Mouse (Mus musculus): Measurements from ENCODE around the gene Rabl6. TPM values are rescaled to one million over a fixed set of nuclear protein-coding genes. Genes with fewer than 3 reads are reported as not detected.

Gene Rabl6
- polyA plus RNA-seq, 1 experiment from 2014 or later, result 13.5 TPM

DNA sequence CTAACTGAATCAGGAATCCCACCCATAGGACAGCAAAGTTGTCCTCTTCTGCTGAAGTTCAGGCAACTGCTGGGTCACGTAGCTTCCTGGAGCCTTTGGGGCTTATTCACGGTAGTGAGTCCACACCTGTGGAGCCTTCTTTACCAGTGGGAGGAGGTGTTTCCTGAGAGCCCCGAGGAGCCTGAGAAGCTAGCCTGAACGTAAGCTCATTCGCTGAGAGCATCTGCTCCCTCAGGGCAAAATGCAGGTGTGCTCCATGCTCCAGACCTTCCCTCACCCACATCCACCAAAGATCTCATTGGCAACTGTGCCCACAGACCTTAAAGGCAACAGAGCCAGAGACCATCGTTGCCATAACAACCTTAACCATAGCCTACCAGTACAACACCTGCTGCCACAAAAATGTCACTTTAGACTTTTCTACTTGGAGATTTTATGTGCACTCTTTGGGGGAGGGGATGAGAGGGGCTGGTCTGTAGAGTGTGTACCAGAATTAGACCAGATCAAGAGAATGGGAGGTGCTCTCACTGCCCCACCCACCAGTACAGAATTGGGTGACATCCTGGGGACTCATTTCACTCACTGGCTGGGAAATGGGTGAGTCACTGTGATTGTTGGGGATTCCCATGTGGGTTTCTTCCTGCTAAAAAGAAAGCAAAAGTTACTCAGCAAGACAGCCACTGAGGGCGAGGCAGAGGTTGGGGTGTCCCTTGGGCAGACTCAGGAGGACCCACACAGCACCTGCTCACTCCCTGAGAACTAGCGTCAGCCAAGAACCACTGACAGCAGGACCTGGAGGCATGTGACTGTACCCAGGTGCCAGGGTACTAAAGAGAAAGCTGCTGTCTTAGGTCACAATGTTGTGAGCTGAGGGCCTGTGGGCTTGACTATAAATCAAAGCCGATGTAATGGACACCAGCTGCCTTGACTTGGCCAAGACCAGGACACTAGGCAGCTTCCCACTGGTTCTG, 59.0 kb downstream of the Rabl6 start:
- Histone ChIP-seq H3K36me3 (replicated peaks; ENCODE audit: insufficient read depth, low read length) (no peaks in the 10 kb centered on the region), H3K27me3 (ENCODE audit: insufficient read depth, low read length) (no peaks in the 10 kb centered on the region), H3K9me3 (ENCODE audit: low read length) (no peaks in the 10 kb centered on the region), H3K27ac (ENCODE audit: low read depth) (no peak overlapping the region), H3K9ac (replicated peaks) (no peak overlapping the region), H3K4me1 (ENCODE audit: insufficient read depth) (peaks cover 20% of the 10 kb centered on the region), H3K4me2 (ENCODE audit: low read depth, low read length) (no peak overlapping the region), H3K4me3 (ENCODE audit: low read depth, low read length) (no peak overlapping the region)
- 71% methylated on average over 9 of the region's 9 CpGs for WGBS (ENCODE audit: insufficient replicate concordance)
- TF ChIP-seq EP300 (IDR thresholded peaks at IDR 0.05; ENCODE audit: low read depth) (no peak), CTCF (IDR thresholded peaks at IDR 0.05; ENCODE audit: low read depth) (no peak)
- ATAC-seq (no peak), DNase-seq (no peak)

DNA sequence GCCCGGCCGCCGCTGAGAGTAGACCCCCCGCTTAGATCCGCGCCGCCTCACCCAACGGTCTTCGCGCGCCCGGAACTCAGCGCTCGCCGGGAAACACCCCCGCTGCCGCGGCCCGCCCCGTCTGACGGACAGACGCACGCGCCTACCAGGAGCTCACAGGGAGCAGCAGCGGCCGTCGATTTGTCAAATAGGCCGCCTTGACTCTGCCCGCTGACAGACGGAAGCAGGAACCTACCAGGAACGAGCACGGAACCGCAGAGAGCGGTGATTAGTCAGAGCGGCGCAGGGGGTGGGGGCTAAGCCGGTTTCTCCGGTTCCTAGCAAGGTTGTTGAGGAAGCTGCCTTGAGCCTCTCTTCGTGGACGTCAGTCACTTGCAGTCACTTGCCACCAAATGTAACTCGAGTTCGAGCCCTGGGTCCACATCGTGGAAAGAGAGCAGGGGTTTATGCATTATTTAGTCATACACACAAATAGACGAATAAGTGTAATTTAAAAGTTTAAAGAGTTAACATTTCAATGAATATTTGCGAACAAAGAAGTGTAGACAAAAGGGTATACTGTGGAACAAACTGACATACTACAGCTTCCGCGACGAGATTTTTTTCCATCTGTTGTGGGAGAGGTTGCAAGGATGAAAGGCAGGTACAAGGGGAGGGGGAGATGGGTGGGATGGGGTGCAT, 61.4 kb downstream of the Rabl6 start, which contains the start of gene Traf2:
Traf2 (minus strand) TSS at position 130 of the 681 bp plus-strand sequence.
- Histone ChIP-seq H3K9ac (replicated peaks) (peak within 1 kb of the TSS; percentile 75), H3K4me3 (ENCODE audit: low read depth, low read length) (peak within 1 kb of the TSS; percentile 77), H3K9me3 (ENCODE audit: low read length) (no peaks in the 10 kb centered on the region), H3K27me3 (ENCODE audit: insufficient read depth, low read length) (no peaks in the 10 kb centered on the region), H3K4me1 (ENCODE audit: insufficient read depth) (peaks cover 24% of the 10 kb centered on the region), H3K36me3 (replicated peaks; ENCODE audit: insufficient read depth, low read length) (0 out of 2 replicates have a peak, but pooled peaks cover 2% of the 10 kb centered on the region), H3K4me2 (ENCODE audit: low read depth, low read length) (peak within 1 kb of the TSS; percentile 84), H3K27ac (ENCODE audit: low read depth) (peak within 1 kb of the TSS; percentile 85)
- WGBS (ENCODE audit: insufficient replicate concordance), result 3% methylated on average over 48 of the region's 48 CpGs
- ATAC-seq, result peak; percentile 100
- TF ChIP-seq CTCF (IDR thresholded peaks at IDR 0.05; ENCODE audit: low read depth) (no peak), EP300 (IDR thresholded peaks at IDR 0.05; ENCODE audit: low read depth) (no peak; the same call in 1 of the 2 replicates)
- peak; percentile 98 for DNase-seq

DNA sequence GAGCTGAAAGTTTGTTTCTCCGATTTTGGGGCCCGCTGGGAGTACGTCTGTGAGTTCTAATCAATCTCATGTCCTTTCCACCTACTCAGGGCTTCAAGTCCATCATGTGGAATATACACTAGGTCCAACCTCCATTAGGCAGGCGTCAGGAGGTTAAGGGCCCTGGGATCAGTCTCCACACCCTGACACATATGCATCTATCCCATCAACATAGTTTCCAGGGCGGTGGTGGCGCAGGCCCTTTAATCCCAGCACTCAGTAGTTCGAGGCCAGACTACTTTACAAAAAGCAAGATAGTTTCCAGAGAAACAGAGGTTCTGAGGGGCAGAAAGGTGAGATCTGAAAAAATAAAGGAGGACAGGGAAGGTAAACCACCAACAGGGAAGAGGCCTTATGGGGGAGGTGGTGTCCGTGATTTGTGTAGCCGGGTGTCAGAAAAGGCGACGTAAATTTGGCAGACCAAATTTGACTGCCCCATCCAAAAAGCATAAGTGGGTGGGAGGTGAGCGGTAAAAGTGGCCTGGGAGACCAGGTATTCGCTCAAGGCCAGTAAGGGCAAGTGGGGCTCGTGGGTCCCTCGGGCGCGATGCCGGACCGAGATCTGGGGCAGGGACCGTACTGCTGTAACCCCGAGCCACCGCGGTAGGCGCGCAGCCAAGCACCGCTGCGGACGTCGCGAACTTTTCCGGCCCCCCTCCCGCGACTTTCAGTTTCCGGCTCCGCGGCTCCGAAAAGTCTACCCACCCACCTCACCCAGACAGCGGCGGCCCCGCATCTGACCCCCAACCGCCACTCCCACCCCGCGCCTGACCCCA, 62.1 kb downstream of the Rabl6 start:
- H3K4me2 ChIP-seq (ENCODE audit: low read depth, low read length), result peak overlapping the region; percentile 84
- H3K4me1 ChIP-seq (ENCODE audit: insufficient read depth), result peaks cover 24% of the 10 kb centered on the region
- peak; percentile 77 for ATAC-seq
- no peak for DNase-seq
- H3K9me3 ChIP-seq (ENCODE audit: low read length), result no peaks in the 10 kb centered on the region
- peak overlapping the region; percentile 77 for H3K4me3 ChIP-seq (ENCODE audit: low read depth, low read length)
- 5% methylated on average over 43 of the region's 43 CpGs for WGBS (ENCODE audit: insufficient replicate concordance)
- H3K27ac ChIP-seq (ENCODE audit: low read depth), result peak overlapping the region; percentile 85
- no peaks in the 10 kb centered on the region for H3K27me3 ChIP-seq (ENCODE audit: insufficient read depth, low read length)
- 0 out of 2 replicates have a peak, but pooled peaks cover 2% of the 10 kb centered on the region for H3K36me3 ChIP-seq (replicated peaks; ENCODE audit: insufficient read depth, low read length)
- TF ChIP-seq CTCF (IDR thresholded peaks at IDR 0.05; ENCODE audit: low read depth), result peak; percentile 10; the same call in 1 of the 2 replicates
- TF ChIP-seq EP300 (IDR thresholded peaks at IDR 0.05; ENCODE audit: low read depth), result no peak
- H3K9ac ChIP-seq (replicated peaks), result peak overlapping the region; percentile 75

DNA sequence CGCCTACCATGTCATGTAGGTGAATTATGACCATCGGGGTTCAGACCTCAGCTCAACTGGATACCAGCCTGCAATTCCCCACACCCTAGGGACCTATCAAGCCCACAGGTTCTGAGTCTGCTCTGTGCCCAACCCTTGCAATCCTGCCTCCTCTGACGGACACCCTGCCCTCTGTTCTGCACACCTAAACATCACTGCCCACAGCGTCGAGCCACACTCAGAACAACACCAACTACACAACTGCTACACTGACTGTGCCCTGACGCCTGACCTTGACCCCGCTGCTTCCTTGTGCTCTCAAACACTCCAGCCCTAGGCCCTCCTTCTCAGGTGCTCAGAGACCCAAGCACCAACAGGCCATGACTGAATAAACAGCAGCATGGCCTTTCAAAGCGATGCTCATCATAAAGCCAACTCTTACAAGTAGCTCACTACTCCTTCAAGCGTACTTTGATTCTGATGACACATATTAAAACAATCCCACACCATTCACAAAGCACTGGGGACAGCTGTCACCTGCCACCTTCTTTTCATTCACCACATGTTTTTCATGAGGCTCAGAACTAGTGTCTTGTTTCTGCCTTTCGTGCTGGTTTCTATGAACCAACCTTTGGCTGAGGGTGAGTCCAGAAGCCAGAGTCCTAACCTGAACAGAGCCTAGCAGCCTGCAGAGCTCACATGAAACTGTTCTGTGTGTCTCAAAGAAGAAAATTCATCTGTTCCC, 66.5 kb downstream of the Rabl6 start:
- H3K9me3 ChIP-seq (ENCODE audit: low read length), result no peaks in the 10 kb centered on the region
- no peak for TF ChIP-seq EP300 (IDR thresholded peaks at IDR 0.05; ENCODE audit: low read depth)
- TF ChIP-seq CTCF (IDR thresholded peaks at IDR 0.05; ENCODE audit: low read depth), result no peak
- WGBS (ENCODE audit: insufficient replicate concordance), result 85% methylated on average over 10 of the region's 10 CpGs
- no peak overlapping the region for H3K4me2 ChIP-seq (ENCODE audit: low read depth, low read length)
- H3K4me3 ChIP-seq (ENCODE audit: low read depth, low read length), result no peak overlapping the region
- no peak overlapping the region for H3K9ac ChIP-seq (replicated peaks)
- no peak overlapping the region for H3K27ac ChIP-seq (ENCODE audit: low read depth)
- peaks cover 19% of the 10 kb centered on the region for H3K4me1 ChIP-seq (ENCODE audit: insufficient read depth)
- peaks cover 23% of the 10 kb centered on the region for H3K36me3 ChIP-seq (replicated peaks; ENCODE audit: insufficient read depth, low read length)
- DNase-seq, result no peak
- no peaks in the 10 kb centered on the region for H3K27me3 ChIP-seq (ENCODE audit: insufficient read depth, low read length)
- ATAC-seq, result no peak

DNA sequence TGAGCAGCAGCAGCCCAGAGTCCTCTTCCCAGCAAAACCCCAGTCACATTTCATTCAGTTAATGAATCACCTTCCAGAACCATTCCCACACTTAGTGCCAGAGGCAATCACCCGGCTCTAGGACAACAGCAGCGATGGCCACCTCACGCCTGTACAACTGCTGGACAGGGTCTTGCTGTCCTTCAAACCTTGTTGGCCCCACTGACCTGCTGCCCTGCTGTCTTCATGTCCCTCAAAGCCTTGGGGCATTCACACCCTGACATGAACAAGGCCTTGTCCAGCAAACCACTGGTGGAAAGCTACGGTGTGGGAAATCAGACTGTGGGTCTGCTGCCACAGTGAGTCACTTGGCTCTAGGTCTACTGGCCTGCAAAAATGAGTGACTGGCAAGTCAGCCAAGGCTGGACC, 67.8 kb downstream of the Rabl6 start:
- peaks cover 11% of the 10 kb centered on the region for H3K4me1 ChIP-seq (ENCODE audit: insufficient read depth)
- TF ChIP-seq EP300 (IDR thresholded peaks at IDR 0.05; ENCODE audit: low read depth) (no peak), CTCF (IDR thresholded peaks at IDR 0.05; ENCODE audit: low read depth) (no peak)
- H3K4me3 ChIP-seq (ENCODE audit: low read depth, low read length), result no peak overlapping the region
- no peak overlapping the region for H3K9ac ChIP-seq (replicated peaks)
- no peaks in the 10 kb centered on the region for H3K27me3 ChIP-seq (ENCODE audit: insufficient read depth, low read length)
- no peak overlapping the region for H3K27ac ChIP-seq (ENCODE audit: low read depth)
- no peak for ATAC-seq
- WGBS (ENCODE audit: insufficient replicate concordance), result 87% methylated on average over 4 of the region's 4 CpGs
- no peak for DNase-seq
- H3K36me3 ChIP-seq (replicated peaks; ENCODE audit: insufficient read depth, low read length), result peaks cover 33% of the 10 kb centered on the region
- H3K9me3 ChIP-seq (ENCODE audit: low read length), result no peaks in the 10 kb centered on the region
- H3K4me2 ChIP-seq (ENCODE audit: low read depth, low read length), result no peak overlapping the region

All from liver, postnatal 0 days (tissue).